Mouse (Mus musculus) ES-E14 (cell line): ENCODE measurements around the gene Ifna2. TPM values are rescaled to one million over a fixed set of nuclear protein-coding genes. Genes with fewer than 3 reads are reported as not detected.

Experiments used
- DNase-seq: peaks from one replicate; pipeline ENCODE4 v3.0.0-alpha.2; 2013; ENCODE audit warnings: low read depth, low spot score
- H3K27ac ChIP-seq: 2 replicates; pipeline ENCODE4 v1.5.1; 2012; ENCODE audit warnings: low read depth, mild to moderate bottlenecking, low read length, moderate library complexity, mixed read lengths; ENCODE audit not compliant: poor library complexity, insufficient read depth, severe bottlenecking
- H3K36me3 ChIP-seq: 2 replicates; pipeline ENCODE4 v1.6.1; 2012; ENCODE audit warnings: mild to moderate bottlenecking, low read length, moderate library complexity, mixed read lengths; ENCODE audit not compliant: control insufficient read depth, poor library complexity, insufficient read depth, severe bottlenecking
- H3K4me1 ChIP-seq, 2 experiments: fragments of 150-350 bp in 1 of 2; sonication (generic) in 1 of 2; 2 replicates each; pipeline ENCODE4 v1.6.1; 2012; ENCODE audit warnings: low read length in 2 of 2, mild to moderate bottlenecking in 1 of 2, mixed read lengths in 1 of 2; ENCODE audit not compliant: control insufficient read depth in 2 of 2, insufficient read depth in 2 of 2, poor library complexity in 1 of 2
- H3K4me3 ChIP-seq, 2 experiments: fragments of 150-350 bp in 1 of 2; sonication (generic) in 1 of 2; 2 replicates each; pipeline ENCODE4 v1.5.1; 2012; ENCODE audit warnings: low read length in 2 of 2, low read depth in 1 of 2, mild to moderate bottlenecking in 1 of 2, mixed read lengths in 1 of 2; ENCODE audit not compliant: insufficient read depth in 1 of 2, poor library complexity in 1 of 2, severe bottlenecking in 1 of 2
- H3K9ac ChIP-seq: 2 replicates; pipeline ENCODE4 v1.6.1; 2012; ENCODE audit warnings: low read depth, mild to moderate bottlenecking, low read length, mixed read lengths; ENCODE audit not compliant: poor library complexity, insufficient read depth, severe bottlenecking
- H3K9me3 ChIP-seq: fragments of 150-350 bp; sonication (generic); 2 replicates; pipeline ENCODE4 v1.6.1; 2012; ENCODE audit warnings: low read depth, mild to moderate bottlenecking, low read length; ENCODE audit not compliant: control insufficient read depth, insufficient read depth
- CHD2 ChIP-seq: IDR thresholded peaks from 2 replicates; pipeline ENCODE4 v1.6.1; 2014; ENCODE audit warnings: mild to moderate bottlenecking, low read depth, low read length, inconsistent platforms
- HCFC1 ChIP-seq: IDR thresholded peaks from 2 replicates; pipeline ENCODE4 v1.6.1; 2012; ENCODE audit warnings: low read length, inconsistent platforms, borderline replicate concordance; ENCODE audit not compliant: insufficient read depth
- MAFK ChIP-seq: IDR thresholded peaks from 2 replicates; pipeline ENCODE4 v1.6.1; 2014; ENCODE audit warnings: mild to moderate bottlenecking, low read depth, low read length, inconsistent platforms; ENCODE audit not compliant: insufficient read depth
- ZC3H11A ChIP-seq: IDR thresholded peaks from 2 replicates; pipeline ENCODE4 v1.6.1; 2012; ENCODE audit warnings: low read depth, mild to moderate bottlenecking, inconsistent platforms, low read length, borderline replicate concordance
- ZNF384 ChIP-seq: IDR thresholded peaks from 2 replicates; pipeline ENCODE4 v1.6.1; 2012; ENCODE audit warnings: low read depth, low read length, inconsistent platforms
- in situ Hi-C, 2 experiments: fragments of 600-800 bp; cut with MboI; formaldehyde crosslinking; loops; one replicate each; pipeline ENCODE4 v1.15.1; 2025; ENCODE audit warnings: low sequenced_read_pairs in 2 of 2, inconsistent platforms in 1 of 2; ENCODE audit not compliant: unreplicated experiment in 2 of 2
- total RNA-seq: library from RNA; depleted of rRNA; stranded (reverse); fragments of 300-350 nt; gene quantifications from 2 replicates; pipeline ENCODE4 v1.2.3, GENCODE M21; 2012

Ifna2 gene
- total RNA-seq, 1 experiment: not detected

DNA sequence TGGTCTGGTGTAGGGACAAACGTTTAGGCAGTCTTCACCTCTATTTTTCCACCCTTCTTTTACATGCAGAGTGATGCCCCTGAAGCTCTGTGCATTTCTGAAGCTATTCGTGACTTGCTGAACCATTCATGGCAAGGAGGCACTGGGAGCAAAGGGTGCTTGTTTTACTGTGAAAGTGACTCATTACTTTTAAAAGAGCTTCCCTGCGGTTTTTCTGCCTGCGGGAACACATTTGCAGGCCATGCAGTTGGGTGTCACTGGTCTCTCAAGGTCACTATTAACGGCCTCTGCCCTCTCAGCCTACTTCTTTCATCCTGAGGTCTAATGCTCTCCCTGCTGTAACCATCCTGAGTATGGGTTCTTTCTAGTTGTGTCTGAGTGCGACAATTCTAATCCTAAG is 13.4 kb upstream of the Ifna2 start:
- Histone ChIP-seq H3K27ac (no peak overlapping the region), H3K9ac (no peak overlapping the region), H3K4me3 (no peak overlapping the region), H3K4me1 (no peaks in the 10 kb centered on the region), H3K36me3 (no peaks in the 10 kb centered on the region), H3K9me3 (no peaks in the 10 kb centered on the region)
- in situ Hi-C loops: no loop called here
- no peak for DNase-seq
- TF ChIP-seq HCFC1 (no peak), ZNF384 (no peak), MAFK (no peak), CHD2 (no peak), ZC3H11A (no peak)

DNA sequence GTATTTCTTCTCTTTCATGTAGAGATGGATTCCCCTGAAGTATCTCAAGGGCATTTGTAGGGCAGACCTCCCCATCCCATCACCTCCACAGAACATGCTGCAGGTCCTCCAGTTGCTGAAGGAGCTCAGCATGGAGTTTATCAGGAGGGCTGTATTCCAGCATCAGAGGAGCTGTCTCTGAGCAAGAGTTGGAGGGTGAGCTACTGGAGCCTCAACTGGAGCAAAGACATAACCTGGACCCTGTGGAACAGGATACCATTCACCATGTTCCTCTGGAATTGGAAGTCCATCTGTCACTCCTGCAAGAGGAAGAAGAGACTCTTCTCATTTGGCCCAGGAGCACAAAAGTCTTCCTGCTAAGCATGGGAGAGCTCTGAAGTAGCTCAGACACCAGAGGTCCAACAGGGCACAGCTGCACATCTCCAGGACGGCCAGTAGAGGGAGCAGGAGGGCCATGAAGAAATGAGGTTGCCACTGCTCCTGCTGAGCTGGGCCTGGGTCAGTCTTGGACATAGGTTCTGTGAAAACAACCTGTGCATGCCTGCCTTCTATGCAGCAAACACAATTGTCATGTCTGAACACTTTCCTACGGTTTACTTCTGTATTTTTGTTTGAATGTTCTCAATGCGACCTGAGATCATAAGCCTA is 12.6 kb upstream of the Ifna2 start:
- H3K9me3 ChIP-seq: no peaks in the 10 kb centered on the region
- H3K9ac ChIP-seq: no peak overlapping the region
- DNase-seq: peak; percentile 49
- no peak overlapping the region for H3K27ac ChIP-seq
- no peak overlapping the region for H3K4me3 ChIP-seq
- no peaks in the 10 kb centered on the region for H3K4me1 ChIP-seq
- in situ Hi-C loops: no loop called here
- H3K36me3 ChIP-seq: no peaks in the 10 kb centered on the region
- TF ChIP-seq HCFC1: no peak
- TF ChIP-seq ZC3H11A: peak; percentile 76; the same call in 1 of the 2 replicates

DNA sequence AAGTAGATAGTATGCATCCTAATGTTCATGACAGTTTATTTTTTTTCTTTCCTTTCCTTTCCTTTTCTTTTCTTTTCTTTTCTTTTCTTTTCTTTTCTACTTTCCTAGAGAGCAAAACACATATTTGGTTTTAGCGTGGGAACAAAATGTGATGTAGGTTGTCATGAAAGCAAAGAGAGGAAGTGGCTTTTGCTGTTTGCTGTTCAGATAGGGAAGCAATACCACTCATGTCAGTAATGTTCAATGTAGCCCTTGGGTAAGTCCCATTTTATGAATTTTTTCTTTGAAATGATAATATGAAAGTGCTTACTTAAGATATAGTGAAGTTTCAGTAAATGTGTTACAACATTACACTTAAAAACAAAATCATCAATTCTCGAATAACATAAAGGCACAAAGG is 9.7 kb upstream of the Ifna2 start:
- TF ChIP-seq ZNF384: no peak
- no peak for TF ChIP-seq ZC3H11A
- no peak for TF ChIP-seq MAFK
- TF ChIP-seq CHD2: no peak
- TF ChIP-seq HCFC1: no peak
- in situ Hi-C loops: no loop called here
- no peak overlapping the region for H3K27ac ChIP-seq
- no peak overlapping the region for H3K4me3 ChIP-seq
- no peaks in the 10 kb centered on the region for H3K4me1 ChIP-seq
- no peak for DNase-seq
- H3K36me3 ChIP-seq: no peaks in the 10 kb centered on the region
- H3K9ac ChIP-seq: no peak overlapping the region
- H3K9me3 ChIP-seq: no peaks in the 10 kb centered on the region

DNA sequence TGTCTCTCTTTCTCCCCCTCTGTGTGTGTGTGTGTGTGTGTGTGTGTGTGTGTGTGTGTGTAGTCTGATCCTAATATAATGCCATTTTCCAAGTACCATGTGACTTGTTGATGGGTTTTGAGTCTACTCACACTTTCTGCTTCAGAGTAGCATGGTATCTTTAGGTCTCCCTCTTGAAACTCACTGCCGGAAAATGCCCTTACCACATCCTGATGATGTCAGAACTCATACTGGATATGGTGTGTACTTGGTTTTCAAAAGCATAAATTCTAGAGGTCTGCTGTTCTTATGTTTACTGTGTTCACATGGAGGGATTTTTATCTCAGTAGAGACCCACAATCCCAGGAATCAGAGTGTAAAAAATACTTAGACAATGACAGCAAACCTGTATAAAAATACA is 8.8 kb upstream of the Ifna2 start:
- Histone ChIP-seq H3K9me3 (no peaks in the 10 kb centered on the region), H3K36me3 (no peaks in the 10 kb centered on the region), H3K4me1 (no peaks in the 10 kb centered on the region), H3K4me3 (no peak overlapping the region), H3K9ac (no peak overlapping the region), H3K27ac (no peak overlapping the region)
- in situ Hi-C loops: no loop called here
- no peak for TF ChIP-seq CHD2
- TF ChIP-seq ZC3H11A: no peak
- no peak for TF ChIP-seq HCFC1
- no peak for TF ChIP-seq ZNF384
- TF ChIP-seq MAFK: no peak
- DNase-seq: no peak

- in situ Hi-C loops: no loop called here
- Histone ChIP-seq H3K9me3 (no peaks in the 10 kb centered on the region), H3K9ac (no peak within 1 kb of the TSS), H3K27ac (no peak within 1 kb of the TSS), H3K36me3 (no peaks in the 10 kb centered on the region), H3K4me1 (no peaks in the 10 kb centered on the region), H3K4me3 (no peak within 1 kb of the TSS)
- TF ChIP-seq CHD2 (no peak), MAFK (no peak), ZNF384 (no peak), HCFC1 (no peak), ZC3H11A (no peak)
- no peak for DNase-seq
Measured at GRCm38 (mm10) chr4:88691259-88691658, 7.5 kb upstream of the Ifna2 start, which contains the start of gene Ifnab. TSS of gene Ifnab (minus strand) at chr4:88691359.
